In genomic region chr5:125150951-125151564, GRCm38 (mm10) we compare ENCODE assay signal across 9 mouse cellular contexts. TPM values are rescaled to one million over a fixed set of nuclear protein-coding genes. Genes with fewer than 3 reads are reported as not detected.
DNase-seq lines count a peak whose midpoint lies in the region; ATAC-seq lines count a peak whose summit lies in the region.
"Had no signal": no experiment of that assay in that cellular context is flagged by ENCODE, and none has a peak within 500 bp of the region (broad histone marks: within the 10 kb centered on the region; RNA-seq: fewer than 3 reads in every experiment).

No protein-coding gene starts in this region.

- peak overlapping the region; percentile 41 for H3K4me2 ChIP-seq in heart, embryonic 14.5 days (ENCODE audit: low read length)
- H3K4me2 ChIP-seq in limb, embryonic 12.5 days = peak overlapping the region; percentile 45
- H3K4me2 ChIP-seq: liver, embryonic 13.5 days had no signal

- peaks cover 58 to 88% of the 10 kb centered on the region in 2 experiments for H3K4me1 ChIP-seq in heart, embryonic 14.5 days (ENCODE audit: control insufficient read depth in 2 of 2, insufficient read depth in 2 of 2, low read length in 2 of 2)
- H3K4me1 ChIP-seq in limb, embryonic 12.5 days (replicated peaks) = peaks cover 98% of the 10 kb centered on the region

- no peak for ATAC-seq in heart, embryonic 14.5 days (ENCODE audit: insufficient number of reproducible peaks, insufficient read depth, low FRiP score, low read depth)
- ATAC-seq in limb, embryonic 12.5 days (ENCODE audit: insufficient number of reproducible peaks, insufficient read depth, low FRiP score, low TSS enrichment, low read depth) = no peak
- no peak for ATAC-seq in monocyte, adult 5-6 weeks (replicated peaks; ENCODE audit: insufficient number of reproducible peaks, low FRiP score, low TSS enrichment, poor library complexity, severe bottlenecking)

- peak overlapping the region; percentile 13; the same call in 1 of the 2 replicates for H3K9ac ChIP-seq in heart, embryonic 14.5 days (ENCODE audit: low read length)
- H3K9ac ChIP-seq in limb, embryonic 12.5 days (replicated peaks) = no peak overlapping the region; the same call in 1 of the 2 replicates
- H3K9ac ChIP-seq: liver, embryonic 13.5 days had no signal

- WGBS in heart, embryonic 14.5 days = 19% methylated on average over 10 of the region's 10 CpGs
- 10% methylated on average over 10 of the region's 10 CpGs for WGBS in limb, embryonic 12.5 days

- no peaks in the 10 kb centered on the region for H3K9me3 ChIP-seq in heart, embryonic 14.5 days (ENCODE audit: control insufficient read depth, low read length)
- no peaks in the 10 kb centered on the region for H3K9me3 ChIP-seq in limb, embryonic 12.5 days
- H3K9me3 ChIP-seq: liver, embryonic 13.5 days had no signal

- H3K27ac ChIP-seq in heart, embryonic 14.5 days (replicated peaks in 1 of 2; ENCODE audit: control insufficient read depth in 1 of 2, insufficient read depth in 1 of 2, low read depth in 2 of 2, low read length in 2 of 2) = peak overlapping the region; percentile 17 to 75; a peak in 3 of 4 replicates
- H3K27ac ChIP-seq in limb, embryonic 12.5 days = peak overlapping the region; percentile 91
- H3K27ac ChIP-seq: liver, embryonic 13.5 days had no signal

- H3K27me3 ChIP-seq in heart, embryonic 14.5 days (ENCODE audit: control insufficient read depth, insufficient read depth, low read length) = no peaks in the 10 kb centered on the region
- H3K27me3 ChIP-seq in limb, embryonic 12.5 days = no peaks in the 10 kb centered on the region
- H3K27me3 ChIP-seq: liver, embryonic 13.5 days had no signal

- peak; percentile 64 for DNase-seq in MN1 (ENCODE audit: low spot score)
- peak; percentile 79 for DNase-seq in adrenal gland, postnatal 14 days
- DNase-seq in retina, postnatal 1 day = peak; percentile 97
- DNase-seq in frontal cortex, postnatal 25 days (ENCODE audit: low spot score in 2 of 2) = no peak
- no peak for DNase-seq in spleen, adult 18-20 months
- DNase-seq: liver, embryonic 13.5 days had no signal

- H3K4me3 ChIP-seq in heart, embryonic 14.5 days (ENCODE audit: control insufficient read depth in 1 of 2, insufficient read depth in 1 of 2, low read depth in 1 of 2, low read length in 2 of 2) = no peak overlapping the region
- H3K4me3 ChIP-seq in limb, embryonic 12.5 days (replicated peaks) = 0 out of 2 replicates have a peak overlapping the region, but pooled peaks have one; percentile 3
- H3K4me3 ChIP-seq: liver, embryonic 13.5 days had no signal

- no peaks in the 10 kb centered on the region for H3K36me3 ChIP-seq in heart, embryonic 14.5 days (ENCODE audit: control insufficient read depth, insufficient read depth, low read length)
- H3K36me3 ChIP-seq in limb, embryonic 12.5 days = 0 out of 2 replicates have a peak, but pooled peaks cover 6% of the 10 kb centered on the region
- H3K36me3 ChIP-seq: liver, embryonic 13.5 days had no signal

RNA-seq across cellular contexts. Expression of gene Ncor2, which starts 28.0 kb away (rescaled TPM):
- 165 and 192 TPM in 2 replicates for total RNA-seq in adrenal gland, postnatal 14 days (2021)
- polyA plus RNA-seq in heart, embryonic 14.5 days (2014; fragmentation: Nextera tagmentation; extraction: Ambion mirVana) = 16.2 and 17.6 TPM in 2 replicates
- polyA plus RNA-seq in limb, embryonic 12.5 days (2016; fragmentation: Nextera tagmentation; extraction: Ambion mirVana) = 27.2 and 29.4 TPM in 2 replicates
- total RNA-seq in monocyte, adult 5-6 weeks (2017) = 14.4 to 63.8 TPM (median 24.3 TPM) in 3 replicates

Comparison
In these comparisons a context has a peak if more than half of its experiments do, and no peak if none do; other contexts are left out.
1. DNase-seq: peak in MN1 (single experiment), adrenal gland, postnatal 14 days (single experiment) and retina, postnatal 1 day (single experiment); none in frontal cortex, postnatal 25 days (0 of 2) and spleen, adult 18-20 months (0 of 2).